Mouse (Mus musculus) small intestine, adult 2 months (tissue): ENCODE results near the gene Nepro. TPM values are rescaled to one million over a fixed set of nuclear protein-coding genes. Genes with fewer than 3 reads are reported as not detected.

Source experiments
- H3K27ac ChIP-seq: fragments of 200-500 bp; 2 replicates; pipeline ENCODE4 v1.5.1; 2012; ENCODE audit warnings: low read depth, low read length, control low read depth, inconsistent platforms; ENCODE audit not compliant: insufficient read depth
- H3K27me3 ChIP-seq: fragments of 200-500 bp; 2 replicates; pipeline ENCODE4 v1.6.1; 2012; ENCODE audit warnings: mild to moderate bottlenecking, moderate library complexity, low read length, inconsistent platforms; ENCODE audit not compliant: control insufficient read depth, insufficient read depth
- H3K36me3 ChIP-seq: fragments of 200-500 bp; 2 replicates; pipeline ENCODE4 v1.6.1; 2012; ENCODE audit warnings: mild to moderate bottlenecking, low read length, control low read depth, inconsistent platforms; ENCODE audit not compliant: control insufficient read depth, insufficient read depth
- H3K4me1 ChIP-seq: fragments of 200-500 bp; 2 replicates; pipeline ENCODE4 v1.6.1; 2012; ENCODE audit warnings: low read length, inconsistent platforms, mixed read lengths; ENCODE audit not compliant: control insufficient read depth, insufficient read depth, insufficient read length
- H3K4me3 ChIP-seq: fragments of 200-500 bp; 2 replicates; pipeline ENCODE4 v1.5.1; 2012; ENCODE audit warnings: low read depth, mild to moderate bottlenecking, control low read depth, inconsistent platforms, low read length, moderate library complexity
- CTCF ChIP-seq: fragments of 200-500 bp; IDR thresholded peaks from 2 replicates; pipeline ENCODE4 v1.5.1; 2012; ENCODE audit warnings: low read depth, mild to moderate bottlenecking, control low read depth, inconsistent platforms, low read length, moderate library complexity, mixed read lengths; ENCODE audit not compliant: insufficient replicate concordance, insufficient read length; ENCODE audit errors: extremely low read depth
- POLR2A ChIP-seq: fragments of 200-500 bp; IDR thresholded peaks from 2 replicates; pipeline ENCODE4 v1.6.1; 2012; ENCODE audit warnings: low read depth, mild to moderate bottlenecking, control low read depth, inconsistent platforms, low read length, moderate library complexity
- WGBS: fragments of 180-500 bp; shearing (Covaris S2); methylation state at CpG from one replicate; pipeline ENCODE4 v1.1.7; 2018; 5-methylcytosine and 5-hydroxymethylcytosine counted together
- polyA plus RNA-seq: library from polyadenylated mRNA; depleted of rRNA; stranded (reverse); fragments of >200 nt; gene quantifications from 2 replicates; pipeline ENCODE4 v1.2.3, GENCODE M21; 2012

Gene Nepro
- polyA plus RNA-seq, 1 experiment = 2.1 TPM

DNA sequence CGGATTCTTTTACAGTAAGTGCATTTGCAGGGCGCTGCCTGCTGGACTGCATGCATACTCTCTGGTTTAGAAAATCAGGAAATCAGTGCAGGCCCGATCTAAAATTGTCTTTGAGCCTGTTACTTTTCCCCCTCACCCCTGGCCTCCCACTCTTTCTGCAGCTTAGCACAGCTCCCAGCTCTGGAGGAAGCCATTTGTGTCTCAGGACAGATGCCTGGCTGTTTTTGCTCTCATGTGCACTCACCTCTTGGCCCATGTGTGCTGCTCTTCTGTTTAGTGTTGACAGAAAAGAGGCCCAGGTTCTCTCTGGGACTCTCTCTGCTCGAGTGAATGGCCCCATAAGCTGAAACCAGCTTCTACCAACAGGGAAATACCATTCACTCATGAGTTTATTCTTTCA is 20.6 kb upstream of the Nepro start:
- Histone ChIP-seq H3K4me3 (no peak overlapping the region), H3K27me3 (no peaks in the 10 kb centered on the region), H3K4me1 (0 out of 2 replicates have a peak, but pooled peaks cover 5% of the 10 kb centered on the region), H3K27ac (no peak overlapping the region), H3K36me3 (no peaks in the 10 kb centered on the region)
- 73% methylated on average over 4 of the region's 4 CpGs for WGBS
- TF ChIP-seq POLR2A = no peak
- TF ChIP-seq CTCF = no peak

DNA sequence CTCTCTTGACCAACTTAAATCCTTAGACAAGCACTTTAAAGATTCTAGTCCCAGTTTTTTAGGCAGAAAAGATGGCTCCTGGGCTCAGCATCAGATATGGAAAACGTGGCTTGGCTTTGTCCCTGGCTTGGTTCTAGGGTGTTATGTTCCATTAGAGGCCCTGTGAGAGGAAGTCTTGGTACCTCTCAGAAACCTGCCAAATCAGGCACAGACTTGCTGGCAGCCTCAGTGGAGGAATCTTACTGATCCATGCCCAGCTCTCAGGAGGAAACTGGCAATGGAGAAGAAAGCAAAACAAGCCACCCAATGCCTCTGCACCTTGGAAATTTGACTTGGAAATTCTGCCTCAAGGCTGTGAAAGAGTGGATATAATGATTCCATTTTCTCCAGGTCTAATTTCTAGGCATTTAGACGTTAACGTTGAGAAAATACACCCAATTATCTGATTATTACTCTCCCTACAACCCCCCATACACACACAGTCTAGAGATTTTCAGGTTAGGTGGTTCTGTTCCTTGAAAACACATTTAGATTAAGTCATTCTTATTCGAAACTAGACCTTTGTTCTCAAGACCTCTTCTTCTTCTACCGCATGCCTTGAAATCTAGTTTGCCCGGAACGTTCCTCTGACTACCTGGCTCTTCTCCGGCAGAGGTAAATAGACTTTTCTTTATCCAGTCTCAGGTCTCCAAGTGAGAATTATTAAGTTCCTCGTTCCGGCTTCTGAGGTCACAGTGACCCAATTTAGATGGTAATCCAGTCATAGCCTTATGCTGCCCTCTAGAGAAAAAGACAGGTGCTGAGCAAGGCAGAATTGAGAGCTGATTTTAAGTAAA is 7.6 kb upstream of the Nepro start:
- no peak overlapping the region for H3K27ac ChIP-seq

DNA sequence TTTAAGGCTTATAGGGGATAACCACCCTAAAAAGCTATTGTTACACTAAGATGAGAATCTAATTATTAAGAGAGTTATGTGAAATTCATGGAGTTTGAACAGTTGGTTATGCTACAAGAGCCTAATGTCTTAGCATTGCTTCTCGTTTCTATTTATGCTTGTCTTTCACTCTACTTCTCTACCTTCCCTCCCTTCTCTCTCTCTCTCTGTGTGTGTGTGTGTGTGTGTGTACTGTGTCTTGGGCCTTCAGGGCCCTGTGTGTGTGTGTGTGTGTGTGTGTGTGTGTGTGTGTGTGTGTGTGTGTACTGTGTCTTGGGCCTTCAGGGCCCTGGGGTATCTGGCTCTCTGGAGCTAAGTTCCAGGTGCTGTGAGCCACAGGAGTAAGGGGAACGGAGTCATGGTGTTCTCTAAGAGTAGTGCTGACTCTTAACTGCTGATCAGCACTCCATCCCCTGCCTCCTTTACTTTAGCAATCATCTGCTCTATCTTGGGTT is 6.9 kb upstream of the Nepro start:
- TF ChIP-seq POLR2A (no peak), CTCF (no peak)
- Histone ChIP-seq H3K27ac (no peak overlapping the region), H3K27me3 (no peaks in the 10 kb centered on the region), H3K4me1 (no peaks in the 10 kb centered on the region), H3K36me3 (0 out of 2 replicates have a peak, but pooled peaks cover 2% of the 10 kb centered on the region), H3K4me3 (no peak overlapping the region)
- WGBS = 73% methylated on average over 2 of the region's 2 CpGs

More for the DNA sequence above, 7.6 kb upstream of the Nepro start:
- WGBS = 19% methylated on average over 10 of the region's 10 CpGs
- no peak for TF ChIP-seq CTCF
- TF ChIP-seq POLR2A = no peak
- 0 out of 2 replicates have a peak, but pooled peaks cover 2% of the 10 kb centered on the region for H3K36me3 ChIP-seq
- H3K27me3 ChIP-seq = no peaks in the 10 kb centered on the region
- no peaks in the 10 kb centered on the region for H3K4me1 ChIP-seq
- no peak overlapping the region for H3K4me3 ChIP-seq

DNA sequence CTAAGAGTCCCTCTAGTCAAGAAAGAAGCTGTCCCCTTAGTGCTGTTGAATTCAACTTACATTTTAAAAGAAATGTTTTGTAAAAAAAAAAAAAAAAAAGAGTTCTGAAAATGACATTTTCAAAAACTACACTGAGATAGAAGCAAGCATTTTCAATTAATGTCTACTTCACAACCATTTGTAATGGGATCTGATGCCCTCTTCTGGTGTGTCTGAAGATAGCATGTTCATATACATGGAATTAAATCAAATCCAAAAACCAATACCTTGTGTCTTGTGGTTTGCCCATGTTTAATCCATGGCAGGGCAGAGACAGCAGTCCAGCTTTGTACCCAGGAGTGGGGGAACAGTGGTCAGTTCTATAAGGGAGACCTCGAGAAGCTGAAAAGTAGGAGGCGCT is 6.3 kb upstream of the Nepro start:
- no peak overlapping the region for H3K27ac ChIP-seq
- TF ChIP-seq CTCF = no peak
- no peak for TF ChIP-seq POLR2A
- WGBS = 82% methylated on average over 2 of the region's 2 CpGs
- 0 out of 2 replicates have a peak, but pooled peaks cover 2% of the 10 kb centered on the region for H3K36me3 ChIP-seq
- H3K4me1 ChIP-seq = no peaks in the 10 kb centered on the region
- H3K4me3 ChIP-seq = no peak overlapping the region
- no peaks in the 10 kb centered on the region for H3K27me3 ChIP-seq

DNA sequence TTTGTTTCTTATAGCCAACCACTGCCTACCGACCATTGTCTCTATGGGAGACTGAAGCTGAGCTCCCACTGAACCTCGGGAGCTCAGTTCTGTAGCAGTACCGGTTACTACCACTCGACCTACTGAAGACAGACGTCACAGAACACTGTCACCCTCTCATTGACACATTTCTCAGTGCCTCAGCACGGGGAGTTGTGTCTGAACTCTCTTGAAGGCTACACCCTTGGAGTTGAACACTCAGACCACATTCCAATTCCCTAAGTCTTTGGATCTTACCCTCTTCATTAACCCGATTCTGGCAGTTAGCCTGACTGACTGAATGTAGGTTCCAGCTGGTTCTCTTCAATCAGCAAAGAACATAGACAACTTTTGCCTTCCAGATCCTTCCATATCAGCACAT is 4.8 kb upstream of the Nepro start:
- Histone ChIP-seq H3K4me3 (no peak overlapping the region), H3K27me3 (no peaks in the 10 kb centered on the region), H3K27ac (no peak overlapping the region), H3K36me3 (0 out of 2 replicates have a peak, but pooled peaks cover 2% of the 10 kb centered on the region), H3K4me1 (no peaks in the 10 kb centered on the region)
- TF ChIP-seq CTCF = no peak
- no peak for TF ChIP-seq POLR2A
- WGBS = 70% methylated on average over 7 of the region's 7 CpGs

DNA sequence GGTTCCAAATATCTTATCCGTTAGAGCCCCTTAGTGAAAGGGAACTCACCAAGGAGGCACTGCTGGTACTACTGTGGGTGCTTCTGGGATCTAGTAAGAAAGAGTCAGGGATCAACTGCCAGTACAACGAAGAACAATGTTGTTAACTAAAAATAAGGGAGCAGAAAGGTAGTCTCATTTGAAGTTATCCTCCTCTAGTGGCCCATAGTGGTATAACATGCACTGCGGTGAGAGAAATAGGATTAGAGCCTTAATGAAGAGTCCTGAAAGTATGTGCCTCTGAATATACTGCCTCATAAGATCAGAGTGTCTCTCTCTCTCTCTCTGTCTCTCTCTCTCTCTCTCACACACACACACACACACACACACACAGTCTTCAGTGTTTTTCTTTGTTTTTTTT is 3.6 kb upstream of the Nepro start:
- Histone ChIP-seq H3K36me3 (0 out of 2 replicates have a peak, but pooled peaks cover 2% of the 10 kb centered on the region), H3K4me3 (no peak overlapping the region), H3K4me1 (peaks cover 2% of the 10 kb centered on the region; the same call in 1 of the 2 replicates), H3K27me3 (no peaks in the 10 kb centered on the region), H3K27ac (no peak overlapping the region)
- TF ChIP-seq POLR2A (no peak), CTCF (no peak)
- 82% methylated on average over 3 of the region's 3 CpGs for WGBS

DNA sequence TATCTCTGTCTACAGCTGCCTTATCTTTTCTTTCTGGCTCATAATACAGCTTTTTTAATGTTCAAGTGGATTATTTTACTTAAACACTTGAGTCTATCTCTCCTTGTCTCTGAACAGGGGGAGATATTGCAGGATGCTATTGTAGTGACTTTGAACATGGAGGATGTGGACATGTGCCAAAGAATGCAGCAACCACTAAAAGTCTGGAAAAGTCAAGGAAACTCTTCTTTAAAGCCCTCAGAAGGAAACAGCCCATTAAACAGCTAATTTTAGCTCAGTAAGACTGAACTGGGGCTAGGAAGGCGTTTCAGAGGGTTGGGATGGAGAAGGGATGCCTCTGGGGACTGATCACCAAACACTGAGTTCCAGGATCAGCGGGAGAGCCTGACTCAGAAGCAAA is 1.4 kb upstream of the Nepro start:
- Histone ChIP-seq H3K27me3 (no peaks in the 10 kb centered on the region), H3K27ac (no peak overlapping the region), H3K4me3 (no peak overlapping the region), H3K4me1 (peaks cover 5% of the 10 kb centered on the region; the same call in 1 of the 2 replicates), H3K36me3 (0 out of 2 replicates have a peak, but pooled peaks cover 2% of the 10 kb centered on the region)
- WGBS = 86% methylated on average over 2 of the region's 2 CpGs
- TF ChIP-seq POLR2A (no peak), CTCF (no peak)
